Mouse (Mus musculus) heart, embryonic 13.5 days (tissue): Measurements from ENCODE around the gene Fis1. TPM values are rescaled to one million over a fixed set of nuclear protein-coding genes. Genes with fewer than 3 reads are reported as not detected.

Experiments used
- ATAC-seq: fragments of 200-750 bp; cut with Nextera tagmentation; 2 replicates; pipeline ENCODE4 v1.8.0; 2017; ENCODE audit warnings: moderate TSS enrichment; ENCODE audit not compliant: insufficient number of reproducible peaks, low FRiP score, low TSS enrichment; ENCODE audit errors: extremely low read depth
- H3K27ac ChIP-seq: fragments of 300-500 bp; sonication (generic); replicated peaks from 2 replicates; pipeline ENCODE4 v1.5.1; 2015; ENCODE audit warnings: moderate library complexity, mild to moderate bottlenecking, inconsistent platforms
- H3K27me3 ChIP-seq: fragments of 300-500 bp; sonication (generic); replicated peaks from 2 replicates; pipeline ENCODE4 v1.6.1; 2015; ENCODE audit warnings: mild to moderate bottlenecking, inconsistent platforms
- H3K36me3 ChIP-seq: fragments of 300-500 bp; sonication (generic); 2 replicates; pipeline ENCODE4 v1.6.1; 2015; ENCODE audit warnings: mild to moderate bottlenecking, inconsistent platforms
- H3K4me1 ChIP-seq: fragments of 300-500 bp; sonication (generic); 2 replicates; pipeline ENCODE4 v1.6.1; 2015; ENCODE audit warnings: inconsistent platforms
- H3K4me2 ChIP-seq: fragments of 300-500 bp; sonication (generic); 2 replicates; pipeline ENCODE4 v1.6.1; 2015; ENCODE audit warnings: inconsistent platforms, mild to moderate bottlenecking, moderate library complexity
- H3K4me3 ChIP-seq: fragments of 300-500 bp; sonication (generic); 2 replicates; pipeline ENCODE4 v1.5.1; 2015; ENCODE audit warnings: moderate library complexity, mild to moderate bottlenecking, inconsistent platforms
- H3K9ac ChIP-seq: fragments of 300-500 bp; sonication (generic); 2 replicates; pipeline ENCODE4 v1.6.1; 2015; ENCODE audit warnings: inconsistent platforms, mild to moderate bottlenecking, moderate library complexity
- H3K9me3 ChIP-seq: fragments of 300-500 bp; sonication (generic); 2 replicates; pipeline ENCODE4 v1.6.1; 2016; ENCODE audit warnings: inconsistent platforms
- WGBS: fragments of 180-500 bp; shearing (Covaris S2); methylation state at CpG from one replicate; pipeline ENCODE4 v1.1.7; 2015; ENCODE audit warnings: mixed read lengths; 5-methylcytosine and 5-hydroxymethylcytosine counted together
- polyA plus RNA-seq: library from polyadenylated mRNA; unstranded; fragments of >200 nt; fragmentation: Nextera tagmentation; extraction: Ambion mirVana; gene quantifications from 2 replicates; pipeline ENCODE4 v1.2.1, GENCODE M21; 2015

The Fis1 gene
- polyA plus RNA-seq, 1 experiment from 2014 or later: 252 TPM

- H3K4me3 ChIP-seq: no peak overlapping the region
- H3K27me3 ChIP-seq: no peaks in the 10 kb centered on the region
- H3K9me3 ChIP-seq: no peaks in the 10 kb centered on the region
- H3K9ac ChIP-seq: no peak overlapping the region
- 87% methylated on average over 6 of the region's 6 CpGs for WGBS
- H3K36me3 ChIP-seq: peaks cover 28% of the 10 kb centered on the region
- ATAC-seq: no peak
- peaks cover 27% of the 10 kb centered on the region for H3K4me1 ChIP-seq
- H3K27ac ChIP-seq: no peak overlapping the region
- no peak overlapping the region for H3K4me2 ChIP-seq
These were observed 7.0 kb downstream of the Fis1 start for GRCm38 (mm10) chr5:136960053-136960452.

- Histone ChIP-seq H3K9me3 (no peaks in the 10 kb centered on the region), H3K27ac (peak overlapping the region; percentile 85), H3K4me2 (peak overlapping the region; percentile 91), H3K4me1 (peaks cover 41% of the 10 kb centered on the region), H3K4me3 (peak overlapping the region; percentile 78), H3K27me3 (no peaks in the 10 kb centered on the region), H3K9ac (peak overlapping the region; percentile 93), H3K36me3 (peaks cover 42% of the 10 kb centered on the region)
- WGBS: 21% methylated on average over 5 of the region's 5 CpGs
- ATAC-seq: no peak
These were observed 8.4 kb downstream of the Fis1 start for GRCm38 (mm10) chr5:136961334-136961982.

DNA sequence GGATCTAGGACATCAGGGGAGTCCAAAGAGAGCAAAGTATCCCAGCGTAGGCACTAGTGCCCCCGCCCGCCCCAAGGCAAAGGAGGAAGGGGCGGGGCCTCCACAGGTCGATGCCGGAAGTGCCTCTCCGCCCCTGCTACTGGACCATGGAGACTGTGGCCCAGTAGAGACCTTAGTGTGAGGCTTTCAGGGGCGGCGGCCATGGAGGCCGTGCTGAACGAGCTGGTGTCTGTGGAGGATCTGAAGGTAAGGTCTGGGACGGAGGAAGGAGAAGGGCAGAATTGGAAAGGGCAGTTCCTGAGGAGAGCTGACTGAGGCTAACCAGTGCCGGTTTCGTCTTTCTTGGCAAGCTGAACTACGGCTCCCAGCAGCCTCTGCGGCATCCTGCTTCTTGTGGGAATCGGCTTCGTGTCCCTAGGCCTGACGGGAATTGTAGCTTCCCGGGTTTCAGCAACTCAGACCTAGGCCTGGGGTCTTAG lies 8.9 kb downstream of the Fis1 start:
- WGBS: 0% methylated on average over 20 of the region's 20 CpGs
- ATAC-seq: peak; percentile 84

GRCm38 (mm10) chr5:136962501-136962900 lies 9.4 kb downstream of the Fis1 start:
- Histone ChIP-seq H3K27me3 (no peaks in the 10 kb centered on the region), H3K36me3 (peaks cover 40% of the 10 kb centered on the region), H3K4me3 (peak overlapping the region; percentile 78), H3K9ac (peak overlapping the region; percentile 93), H3K4me1 (peaks cover 51% of the 10 kb centered on the region), H3K4me2 (peak overlapping the region; percentile 91), H3K9me3 (no peaks in the 10 kb centered on the region), H3K27ac (peak overlapping the region; percentile 85)
- peak; percentile 62; the same call in 1 of the 2 replicates for ATAC-seq
- 1% methylated on average over 10 of the region's 10 CpGs for WGBS

More for the DNA sequence above, 8.9 kb downstream of the Fis1 start:
- H3K27me3 ChIP-seq: no peaks in the 10 kb centered on the region
- peak overlapping the region; percentile 85 for H3K27ac ChIP-seq
- H3K9ac ChIP-seq: peak overlapping the region; percentile 93
- peak overlapping the region; percentile 91 for H3K4me2 ChIP-seq
- peak overlapping the region; percentile 78 for H3K4me3 ChIP-seq
- H3K36me3 ChIP-seq: peaks cover 43% of the 10 kb centered on the region
- H3K9me3 ChIP-seq: no peaks in the 10 kb centered on the region
- peaks cover 47% of the 10 kb centered on the region for H3K4me1 ChIP-seq

DNA sequence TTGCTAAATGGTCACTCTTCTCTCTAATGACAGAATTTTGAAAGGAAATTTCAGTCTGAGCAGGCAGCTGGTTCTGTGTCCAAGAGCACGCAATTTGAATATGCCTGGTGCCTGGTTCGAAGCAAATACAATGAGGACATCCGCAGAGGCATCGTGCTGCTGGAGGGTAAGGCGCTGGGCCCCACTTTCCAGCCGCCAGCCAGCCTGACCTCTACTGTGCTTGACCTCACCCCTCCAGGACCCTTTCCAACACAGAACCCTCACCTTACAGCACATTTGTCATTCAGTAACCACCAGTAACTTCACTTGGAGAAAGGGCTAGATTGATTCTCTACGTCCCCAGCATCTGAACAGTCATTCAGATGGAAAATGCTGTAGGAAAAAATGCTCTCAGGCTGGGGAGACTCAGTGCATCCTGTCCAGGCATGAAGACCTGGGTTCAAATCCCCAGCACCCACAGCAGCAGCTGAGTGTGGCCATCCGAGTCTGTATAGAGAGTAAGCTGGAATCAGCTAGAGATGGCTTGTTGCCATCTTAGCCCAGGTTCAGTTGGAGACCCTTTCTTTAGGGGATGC lies 10.0 kb downstream of the Fis1 start:
- Histone ChIP-seq H3K27me3 (no peaks in the 10 kb centered on the region), H3K4me3 (peak overlapping the region; percentile 78), H3K4me1 (peaks cover 53% of the 10 kb centered on the region), H3K4me2 (peak overlapping the region; percentile 91), H3K9me3 (no peaks in the 10 kb centered on the region), H3K27ac (peak overlapping the region; percentile 85), H3K36me3 (peaks cover 37% of the 10 kb centered on the region), H3K9ac (peak overlapping the region; percentile 93)
- WGBS: 71% methylated on average over 8 of the region's 8 CpGs
- ATAC-seq: no peak

DNA sequence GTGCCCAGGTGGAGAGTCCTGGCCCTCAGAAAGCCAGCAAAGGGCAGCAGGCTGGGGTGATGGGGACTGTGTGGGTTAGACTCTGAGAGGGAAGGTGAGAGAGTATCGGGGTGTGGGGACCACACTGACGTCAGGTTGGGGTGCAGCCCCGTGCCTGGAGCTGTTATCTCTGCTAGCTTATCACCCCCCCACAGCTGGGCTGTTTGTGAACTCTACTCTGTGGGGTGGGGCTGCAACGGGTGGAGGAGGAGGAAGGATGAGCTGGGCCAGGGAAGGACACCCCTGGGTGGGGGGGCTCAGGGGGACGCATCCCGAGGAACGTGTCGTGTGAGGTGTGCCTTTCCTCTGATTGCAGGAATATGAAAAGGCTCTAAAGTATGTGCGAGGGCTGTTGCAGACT lies 12.1 kb downstream of the Fis1 start:
- 0 out of 2 replicates have a peak overlapping the region, but pooled peaks have one; percentile 19 for H3K9ac ChIP-seq
- H3K4me1 ChIP-seq: peaks cover 53% of the 10 kb centered on the region
- ATAC-seq: peak; percentile 38; the same call in 1 of the 2 replicates
- H3K27ac ChIP-seq: peak overlapping the region; percentile 84
- H3K4me2 ChIP-seq: peak overlapping the region; percentile 16; the same call in 1 of the 2 replicates
- H3K36me3 ChIP-seq: peaks cover 37% of the 10 kb centered on the region
- WGBS: 68% methylated on average over 9 of the region's 9 CpGs
- no peaks in the 10 kb centered on the region for H3K9me3 ChIP-seq
- no peaks in the 10 kb centered on the region for H3K27me3 ChIP-seq
- no peak overlapping the region for H3K4me3 ChIP-seq

- Histone ChIP-seq H3K9ac (peak overlapping the region; percentile 71), H3K9me3 (no peaks in the 10 kb centered on the region), H3K4me1 (peaks cover 53% of the 10 kb centered on the region), H3K27ac (peak overlapping the region; percentile 84), H3K4me2 (peak overlapping the region; percentile 27), H3K36me3 (peaks cover 37% of the 10 kb centered on the region), H3K4me3 (no peak overlapping the region), H3K27me3 (no peaks in the 10 kb centered on the region)
- no peak for ATAC-seq
- WGBS: 84% methylated on average over 8 of the region's 8 CpGs
These were observed 12.6 kb downstream of the Fis1 start for GRCm38 (mm10) chr5:136965686-136966085.

- Histone ChIP-seq H3K9ac (peak within 1 kb of the TSS; percentile 71), H3K4me3 (no peak within 1 kb of the TSS), H3K4me1 (peaks cover 51% of the 10 kb centered on the region), H3K27ac (peak within 1 kb of the TSS; percentile 84), H3K36me3 (peaks cover 37% of the 10 kb centered on the region), H3K27me3 (no peaks in the 10 kb centered on the region), H3K9me3 (no peaks in the 10 kb centered on the region), H3K4me2 (peak within 1 kb of the TSS; percentile 27)
- ATAC-seq: no peak
- WGBS: 48% methylated on average over 6 of the region's 6 CpGs
These were observed 13.3 kb downstream of the Fis1 start, which contains the start of gene Cldn15 for GRCm38 (mm10) chr5:136966331-136966730. Cldn15 (plus strand) TSS chr5:136966616.

DNA sequence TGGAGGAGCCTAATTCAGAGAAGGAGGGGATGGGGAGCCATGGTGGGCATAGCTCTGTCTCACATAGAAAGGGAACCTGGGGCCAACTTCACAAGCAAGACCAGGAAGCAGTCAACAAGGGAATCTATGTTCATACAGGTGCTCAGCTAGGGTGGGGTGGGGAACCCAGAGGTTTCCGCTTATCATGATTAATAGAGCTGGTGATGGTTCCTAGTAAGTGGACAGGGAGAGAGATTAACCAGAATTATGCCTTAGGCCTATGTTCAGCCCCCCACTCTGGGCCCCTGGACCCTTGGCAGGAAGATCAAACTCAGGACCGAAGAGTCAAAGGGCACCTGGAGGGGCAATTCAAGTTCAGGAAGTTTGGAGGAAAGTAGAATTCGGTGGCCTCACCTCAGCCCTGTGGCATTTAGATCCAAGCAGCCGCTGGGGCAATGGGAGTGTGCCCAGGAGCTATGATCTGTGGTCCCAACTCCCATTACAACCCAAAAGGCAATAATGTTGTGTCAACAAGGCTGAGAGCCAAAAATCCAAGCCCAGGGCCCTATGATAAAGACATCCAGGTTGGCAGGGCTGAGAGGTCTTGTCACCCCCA lies 13.9 kb downstream of the Fis1 start:
- WGBS: 86% methylated on average over 4 of the region's 4 CpGs
- Histone ChIP-seq H3K36me3 (peaks cover 37% of the 10 kb centered on the region), H3K4me3 (no peak overlapping the region), H3K9ac (peak overlapping the region; percentile 71), H3K4me2 (no peak overlapping the region), H3K27me3 (no peaks in the 10 kb centered on the region), H3K27ac (peak overlapping the region; percentile 84), H3K9me3 (no peaks in the 10 kb centered on the region), H3K4me1 (peaks cover 47% of the 10 kb centered on the region)
- no peak for ATAC-seq

- H3K4me2 ChIP-seq: peak overlapping the region; percentile 13; the same call in 1 of the 2 replicates
- no peak for ATAC-seq
- no peaks in the 10 kb centered on the region for H3K27me3 ChIP-seq
- no peak overlapping the region for H3K4me3 ChIP-seq
- no peak overlapping the region for H3K9ac ChIP-seq
- H3K36me3 ChIP-seq: peaks cover 37% of the 10 kb centered on the region
- H3K27ac ChIP-seq: peak overlapping the region; percentile 84
- H3K4me1 ChIP-seq: peaks cover 47% of the 10 kb centered on the region
- 51% methylated on average over 10 of the region's 10 CpGs for WGBS
- H3K9me3 ChIP-seq: no peaks in the 10 kb centered on the region
These were observed 14.5 kb downstream of the Fis1 start for GRCm38 (mm10) chr5:136967592-136967991.

DNA sequence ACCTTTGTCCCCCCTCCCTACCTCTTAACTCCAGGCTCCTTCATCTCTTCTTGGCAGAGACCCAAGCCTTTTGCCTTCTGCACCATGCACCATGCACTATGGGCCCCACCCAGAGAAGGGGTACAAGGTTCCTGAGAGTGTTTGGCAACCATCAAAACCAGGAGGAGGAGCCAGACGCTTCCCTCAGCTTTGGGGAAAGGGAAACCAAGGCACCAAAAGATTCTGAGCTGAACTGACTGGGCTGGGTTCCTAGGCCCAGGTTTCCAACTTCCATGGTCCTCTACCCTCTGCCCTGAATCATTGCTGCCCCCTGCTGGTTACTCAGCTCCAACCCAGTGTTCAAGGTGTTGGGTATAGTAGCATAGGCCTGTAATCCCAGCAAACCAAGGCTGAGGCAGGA lies 17.6 kb downstream of the Fis1 start:
- Histone ChIP-seq H3K4me3 (no peak overlapping the region), H3K27ac (no peak overlapping the region), H3K9ac (no peak overlapping the region), H3K27me3 (no peaks in the 10 kb centered on the region), H3K9me3 (no peaks in the 10 kb centered on the region), H3K4me2 (no peak overlapping the region), H3K36me3 (peaks cover 8% of the 10 kb centered on the region), H3K4me1 (peaks cover 19% of the 10 kb centered on the region)
- 52% methylated on average over 1 of the region's 1 CpGs for WGBS
- ATAC-seq: no peak
